Mouse (Mus musculus): ENCODE measurements around the gene Il16. TPM values are rescaled to one million over a fixed set of nuclear protein-coding genes. Genes with fewer than 3 reads are reported as not detected.

Il16 gene
- 1.5 and 1.6 TPM in 2 replicates for polyA plus RNA-seq (2016; fragmentation: Nextera tagmentation; extraction: Ambion mirVana)

- peak within 1 kb of the TSS; percentile 3; the same call in 1 of the 2 replicates for H3K4me2 ChIP-seq (replicated peaks)
- 0 out of 2 replicates have a peak, but pooled peaks have one; percentile 17 for ATAC-seq (ENCODE audit: low FRiP score, low read depth)
These were observed at the start of gene Il16 for GRCm38 (mm10) chr7:83745413-83746106. Il16 (minus strand) TSS chr7:83745726.

GRCm38 (mm10) chr7:83794705-83795104 lies 49.2 kb upstream of the Il16 start, which contains the start of gene Cfap161:
Cfap161 (minus strand) TSS chr7:83794880.
- Histone ChIP-seq H3K27me3 (replicated peaks) (no peaks in the 10 kb centered on the region), H3K4me3 (no peak within 1 kb of the TSS), H3K9me3 (no peaks in the 10 kb centered on the region), H3K4me1 (peaks cover 7% of the 10 kb centered on the region), H3K4me2 (replicated peaks) (peak within 1 kb of the TSS; percentile 48), H3K9ac (no peak within 1 kb of the TSS), H3K36me3 (no peaks in the 10 kb centered on the region), H3K27ac (no peak within 1 kb of the TSS)
- 5% methylated on average over 14 of the region's 14 CpGs for WGBS
- peak; percentile 99 for ATAC-seq (ENCODE audit: low FRiP score, low read depth)

More at GRCm38 (mm10) chr7:83745413-83746106, at the start of gene Il16:
- H3K9me3 ChIP-seq: no peaks in the 10 kb centered on the region
- H3K9ac ChIP-seq: no peak within 1 kb of the TSS
- 53% methylated on average over 20 of the region's 20 CpGs for WGBS
- H3K4me3 ChIP-seq: no peak within 1 kb of the TSS
- H3K4me1 ChIP-seq: no peaks in the 10 kb centered on the region
- no peak within 1 kb of the TSS for H3K27ac ChIP-seq
- no peaks in the 10 kb centered on the region for H3K27me3 ChIP-seq (replicated peaks)
- no peaks in the 10 kb centered on the region for H3K36me3 ChIP-seq

- H3K4me2 ChIP-seq (replicated peaks): peak overlapping the region; percentile 48
- no peak overlapping the region for H3K9ac ChIP-seq
- 41% methylated on average over 11 of the region's 11 CpGs for WGBS
- ATAC-seq (ENCODE audit: low FRiP score, low read depth): 0 out of 2 replicates have a peak, but pooled peaks have one; percentile 12
- no peak overlapping the region for H3K4me3 ChIP-seq
- no peaks in the 10 kb centered on the region for H3K36me3 ChIP-seq
- H3K27me3 ChIP-seq (replicated peaks): no peaks in the 10 kb centered on the region
- H3K4me1 ChIP-seq: peaks cover 7% of the 10 kb centered on the region
- no peaks in the 10 kb centered on the region for H3K9me3 ChIP-seq
- H3K27ac ChIP-seq: no peak overlapping the region
These were observed 48.6 kb upstream of the Il16 start for GRCm38 (mm10) chr7:83794006-83794683.

- H3K9me3 ChIP-seq: no peaks in the 10 kb centered on the region
- 87% methylated on average over 4 of the region's 4 CpGs for WGBS
- ATAC-seq (ENCODE audit: low FRiP score, low read depth): no peak
- no peak overlapping the region for H3K4me2 ChIP-seq (replicated peaks)
- no peaks in the 10 kb centered on the region for H3K27me3 ChIP-seq (replicated peaks)
- H3K9ac ChIP-seq: no peak overlapping the region
- no peak overlapping the region for H3K27ac ChIP-seq
- no peaks in the 10 kb centered on the region for H3K4me1 ChIP-seq
- no peaks in the 10 kb centered on the region for H3K36me3 ChIP-seq
- no peak overlapping the region for H3K4me3 ChIP-seq
These were observed 35.4 kb upstream of the Il16 start for GRCm38 (mm10) chr7:83780881-83781280.

GRCm38 (mm10) chr7:83780026-83780425 lies 34.5 kb upstream of the Il16 start:
- Histone ChIP-seq H3K4me3 (no peak overlapping the region), H3K27ac (no peak overlapping the region), H3K9me3 (no peaks in the 10 kb centered on the region), H3K4me2 (replicated peaks) (no peak overlapping the region), H3K4me1 (no peaks in the 10 kb centered on the region), H3K9ac (no peak overlapping the region), H3K36me3 (no peaks in the 10 kb centered on the region), H3K27me3 (replicated peaks) (no peaks in the 10 kb centered on the region)
- no peak for ATAC-seq (ENCODE audit: low FRiP score, low read depth)
- WGBS: 77% methylated on average over 4 of the region's 4 CpGs

GRCm38 (mm10) chr7:83779028-83779427 lies 33.5 kb upstream of the Il16 start:
- no peak overlapping the region for H3K4me3 ChIP-seq
- H3K4me1 ChIP-seq: no peaks in the 10 kb centered on the region
- 80% methylated on average over 2 of the region's 2 CpGs for WGBS

GRCm38 (mm10) chr7:83778516-83778915 lies 33.0 kb upstream of the Il16 start:
- no peak for ATAC-seq (ENCODE audit: low FRiP score, low read depth)
- H3K4me2 ChIP-seq (replicated peaks): no peak overlapping the region
- no peaks in the 10 kb centered on the region for H3K36me3 ChIP-seq
- no peak overlapping the region for H3K4me3 ChIP-seq
- no peak overlapping the region for H3K9ac ChIP-seq
- H3K4me1 ChIP-seq: no peaks in the 10 kb centered on the region
- H3K27ac ChIP-seq: no peak overlapping the region
- 81% methylated on average over 2 of the region's 2 CpGs for WGBS
- H3K9me3 ChIP-seq: no peaks in the 10 kb centered on the region
- H3K27me3 ChIP-seq (replicated peaks): no peaks in the 10 kb centered on the region

More at GRCm38 (mm10) chr7:83779028-83779427, 33.5 kb upstream of the Il16 start:
- ATAC-seq (ENCODE audit: low FRiP score, low read depth): no peak
- H3K27ac ChIP-seq: no peak overlapping the region
- H3K4me2 ChIP-seq (replicated peaks): no peak overlapping the region
- no peaks in the 10 kb centered on the region for H3K36me3 ChIP-seq
- no peaks in the 10 kb centered on the region for H3K9me3 ChIP-seq
- no peaks in the 10 kb centered on the region for H3K27me3 ChIP-seq (replicated peaks)
- H3K9ac ChIP-seq: no peak overlapping the region

GRCm38 (mm10) chr7:83774721-83775120 lies 29.2 kb upstream of the Il16 start:
- Histone ChIP-seq H3K4me2 (replicated peaks) (no peak overlapping the region), H3K4me3 (no peak overlapping the region), H3K27me3 (replicated peaks) (no peaks in the 10 kb centered on the region), H3K9ac (no peak overlapping the region), H3K27ac (no peak overlapping the region), H3K9me3 (no peaks in the 10 kb centered on the region), H3K4me1 (no peaks in the 10 kb centered on the region), H3K36me3 (no peaks in the 10 kb centered on the region)
- ATAC-seq (ENCODE audit: low FRiP score, low read depth): no peak
- WGBS: 37% methylated on average over 5 of the region's 5 CpGs

GRCm38 (mm10) chr7:83763674-83764073 lies 18.1 kb upstream of the Il16 start:
- ATAC-seq (ENCODE audit: low FRiP score, low read depth): no peak
- 76% methylated on average over 3 of the region's 3 CpGs for whole genome bisulfite sequencing
- H3K36me3 ChIP-seq: no peaks in the 10 kb centered on the region
- no peaks in the 10 kb centered on the region for H3K27me3 ChIP-seq (replicated peaks)
- no peak overlapping the region for H3K4me2 ChIP-seq (replicated peaks)
- no peaks in the 10 kb centered on the region for H3K9me3 ChIP-seq
- no peak overlapping the region for H3K27ac ChIP-seq
- no peak overlapping the region for H3K4me3 ChIP-seq
- no peaks in the 10 kb centered on the region for H3K4me1 ChIP-seq
- H3K9ac ChIP-seq: no peak overlapping the region

- 87% methylated on average over 5 of the region's 5 CpGs for WGBS
These were observed 16.8 kb upstream of the Il16 start for GRCm38 (mm10) chr7:83762336-83762735.

GRCm38 (mm10) chr7:83751055-83751454 lies 5.5 kb upstream of the Il16 start:
- WGBS: 76% methylated on average over 1 of the region's 1 CpGs
- no peak overlapping the region for H3K4me2 ChIP-seq (replicated peaks)
- H3K9ac ChIP-seq: no peak overlapping the region
- H3K4me3 ChIP-seq: no peak overlapping the region
- H3K27me3 ChIP-seq (replicated peaks): no peaks in the 10 kb centered on the region
- no peaks in the 10 kb centered on the region for H3K4me1 ChIP-seq
- H3K9me3 ChIP-seq: no peaks in the 10 kb centered on the region
- no peaks in the 10 kb centered on the region for H3K36me3 ChIP-seq
- no peak overlapping the region for H3K27ac ChIP-seq
- no peak for ATAC-seq (ENCODE audit: low FRiP score, low read depth)

More at GRCm38 (mm10) chr7:83762336-83762735, 16.8 kb upstream of the Il16 start:
- Histone ChIP-seq H3K36me3 (no peaks in the 10 kb centered on the region), H3K27ac (no peak overlapping the region), H3K9me3 (no peaks in the 10 kb centered on the region), H3K4me1 (no peaks in the 10 kb centered on the region), H3K4me2 (replicated peaks) (no peak overlapping the region), H3K27me3 (replicated peaks) (no peaks in the 10 kb centered on the region), H3K4me3 (no peak overlapping the region), H3K9ac (no peak overlapping the region)
- ATAC-seq (ENCODE audit: low FRiP score, low read depth): no peak

- Histone ChIP-seq H3K9ac (no peak overlapping the region), H3K4me1 (no peaks in the 10 kb centered on the region), H3K9me3 (no peaks in the 10 kb centered on the region), H3K4me2 (replicated peaks) (no peak overlapping the region), H3K27me3 (replicated peaks) (no peaks in the 10 kb centered on the region), H3K4me3 (no peak overlapping the region), H3K36me3 (no peaks in the 10 kb centered on the region), H3K27ac (no peak overlapping the region)
- ATAC-seq (ENCODE audit: low FRiP score, low read depth): no peak
- 97% methylated on average over 1 of the region's 1 CpGs for WGBS
These were observed 2.9 kb upstream of the Il16 start for GRCm38 (mm10) chr7:83748405-83748804.
